ENCODE assay signal across 20 mouse cellular contexts in genomic region chr3:69559316-69559974, GRCm38 (mm10). TPM values are rescaled to one million over a fixed set of nuclear protein-coding genes. Genes with fewer than 3 reads are reported as not detected.
DNase-seq lines count a peak whose midpoint lies in the region; ATAC-seq and TF ChIP-seq lines count a peak whose summit lies in the region.
"Had no signal": no experiment of that assay in that cellular context is flagged by ENCODE, and none has a peak within 500 bp of the region (broad histone marks: within the 10 kb centered on the region; RNA-seq: fewer than 3 reads in every experiment).

No protein-coding gene starts in this region.

- intact Hi-C loops in gastrocnemius, adult 2 months (cut with DNase I), result no loop called here
- intact Hi-C loops in left cerebral cortex, adult 2 months (cut with DNase I), result no loop called here

- H3K9me3 ChIP-seq in stomach, postnatal 0 days (ENCODE audit: control insufficient read depth, low read length), result no peaks in the 10 kb centered on the region
- no peaks in the 10 kb centered on the region for H3K9me3 ChIP-seq in forebrain, embryonic 10.5 days
- H3K9me3 ChIP-seq: embryonic facial prominence, embryonic 12.5 days; hindbrain, embryonic 12.5 days; limb, embryonic 12.5 days; neural tube, embryonic 12.5 days had no signal

- H3K27me3 ChIP-seq in stomach, postnatal 0 days (ENCODE audit: control insufficient read depth, insufficient read depth, low read length), result no peaks in the 10 kb centered on the region
- no peaks in the 10 kb centered on the region for H3K27me3 ChIP-seq in forebrain, embryonic 10.5 days (ENCODE audit: poor library complexity, severe bottlenecking)
- H3K27me3 ChIP-seq: embryonic facial prominence, embryonic 12.5 days; hindbrain, embryonic 12.5 days; limb, embryonic 12.5 days; neural tube, embryonic 12.5 days; Patski had no signal

- H3K9ac ChIP-seq in stomach, postnatal 0 days (ENCODE audit: low read length), result no peak overlapping the region
- H3K9ac ChIP-seq: embryonic facial prominence, embryonic 12.5 days; forebrain, postnatal 0 days; hindbrain, embryonic 12.5 days; limb, embryonic 12.5 days; liver, embryonic 14.5 days; neural tube, embryonic 12.5 days had no signal

- H3K4me2 ChIP-seq in stomach, postnatal 0 days (replicated peaks; ENCODE audit: low read depth), result no peak overlapping the region
- H3K4me2 ChIP-seq: embryonic facial prominence, embryonic 12.5 days; hindbrain, embryonic 12.5 days; limb, embryonic 12.5 days; neural tube, embryonic 12.5 days had no signal

- no peaks in the 10 kb centered on the region for H3K36me3 ChIP-seq in stomach, postnatal 0 days (ENCODE audit: control insufficient read depth, insufficient read depth, low read length)
- H3K36me3 ChIP-seq in forebrain, embryonic 10.5 days (replicated peaks), result no peaks in the 10 kb centered on the region
- H3K36me3 ChIP-seq: embryonic facial prominence, embryonic 12.5 days; hindbrain, embryonic 12.5 days; limb, embryonic 12.5 days; neural tube, embryonic 12.5 days had no signal

- WGBS in stomach, postnatal 0 days, result 57% methylated on average over 6 of the region's 6 CpGs
- WGBS in forebrain, embryonic 10.5 days, result 88% methylated on average over 6 of the region's 6 CpGs

- peak overlapping the region; percentile 21; the same call in 1 of the 2 replicates for H3K27ac ChIP-seq in gastrocnemius, adult 2 months
- peak overlapping the region; percentile 41; the same call in 1 of the 2 replicates for H3K27ac ChIP-seq in left cerebral cortex, adult 2 months
- peak overlapping the region; percentile 46; the same call in 1 of the 2 replicates for H3K27ac ChIP-seq in stomach, postnatal 0 days (replicated peaks)
- no peak overlapping the region for H3K27ac ChIP-seq in forebrain, embryonic 10.5 days
- H3K27ac ChIP-seq: embryonic facial prominence, embryonic 12.5 days; hindbrain, embryonic 12.5 days; limb, embryonic 12.5 days; liver, embryonic 14.5 days; neural tube, embryonic 12.5 days had no signal

- DNase-seq in gastrocnemius, adult 2 months, result no peak
- no peak for DNase-seq in gastrocnemius, postnatal 25 days
- no peak for DNase-seq in left cerebral cortex, adult 2 months (ENCODE audit: extremely low spot score in 1 of 2, low spot score in 2 of 2)
- no peak for DNase-seq in left cerebral cortex, adult 11 months (ENCODE audit: low spot score)
- peak; percentile 31 for DNase-seq in kidney, postnatal 14 days
- DNase-seq in stomach, postnatal 0 days (ENCODE audit: low spot score), result no peak
- no peak for DNase-seq in forebrain, embryonic 10.5 days (ENCODE audit: extremely low spot score, low spot score)
- DNase-seq: cerebellum, adult 9-10 months; forebrain, postnatal 0 days; gastrocnemius, postnatal 10 days; lung, postnatal 14 days; thymus, postnatal 4 days had no signal

- no peak for TF ChIP-seq EP300 in stomach, postnatal 0 days (optimal IDR thresholded peaks at IDR 0.05)

- ATAC-seq in stomach, postnatal 0 days (ENCODE audit: low FRiP score, low TSS enrichment), result peak; percentile 21; the same call in 1 of the 2 replicates
- ATAC-seq: activated CD4-positive, CD25-positive, alpha-beta regulatory T cell, adult 4 months; inflammation-experienced regulatory T-cells, adult 6 months; Patski had no signal

- no peak overlapping the region for H3K4me3 ChIP-seq in gastrocnemius, adult 2 months
- no peak overlapping the region for H3K4me3 ChIP-seq in left cerebral cortex, adult 2 months
- no peak overlapping the region for H3K4me3 ChIP-seq in stomach, postnatal 0 days (ENCODE audit: low read depth, low read length)
- no peak overlapping the region for H3K4me3 ChIP-seq in forebrain, embryonic 10.5 days
- H3K4me3 ChIP-seq: embryonic facial prominence, embryonic 12.5 days; hindbrain, embryonic 12.5 days; limb, embryonic 12.5 days; neural tube, embryonic 12.5 days had no signal

- H3K4me1 ChIP-seq in stomach, postnatal 0 days (replicated peaks; ENCODE audit: control insufficient read depth, insufficient read depth), result no peaks in the 10 kb centered on the region
- H3K4me1 ChIP-seq in forebrain, embryonic 10.5 days, result peaks cover 11% of the 10 kb centered on the region
- H3K4me1 ChIP-seq: embryonic facial prominence, embryonic 12.5 days; neural tube, embryonic 12.5 days had no signal

- TF ChIP-seq CTCF in gastrocnemius, adult 2 months (IDR thresholded peaks at IDR 0.05), result no peak
- no peak for TF ChIP-seq CTCF in left cerebral cortex, adult 2 months (IDR thresholded peaks at IDR 0.05)
- no peak for TF ChIP-seq CTCF in stomach, postnatal 0 days (IDR thresholded peaks at IDR 0.05; ENCODE audit: low read depth)

RNA-seq across cellular contexts. Expression of gene B3galnt1, which starts 39.3 kb away (rescaled TPM):
- total RNA-seq in gastrocnemius, adult 2 months (2021), result 1 to 10 TPM; 1.5 to 2.0 TPM
- total RNA-seq in gastrocnemius, postnatal 25 days (2021), result 1 to 10 TPM; 2.2 to 3.0 TPM
- total RNA-seq in left cerebral cortex, adult 2 months (2021), result 10 to 100 TPM; 49.0 to 58.5 TPM
- polyA plus RNA-seq in stomach, postnatal 0 days (2015; fragmentation: Nextera tagmentation; extraction: Ambion mirVana), result 21.5 and 23.0 TPM in 2 replicates
- 27.5 and 29.2 TPM in 2 replicates for polyA plus RNA-seq in forebrain, embryonic 10.5 days (2016; fragmentation: Nextera tagmentation; extraction: Ambion mirVana)
- polyA plus RNA-seq: activated CD4-positive, CD25-positive, alpha-beta regulatory T cell, adult 4 months had no signal

Comparison
In these comparisons a context has a peak if more than half of its experiments do, and no peak if none do; other contexts are left out.
1. RNA of gene B3galnt1, which starts 39.3 kb away (total RNA-seq): 49.0 to 58.5 TPM in left cerebral cortex, adult 2 months; 2.2 to 3.0 TPM in gastrocnemius, postnatal 25 days and 1.5 to 2.0 TPM in gastrocnemius, adult 2 months; every median in the first group is over 10 times any median in the second.